Mouse (Mus musculus): Measurements from ENCODE around the gene Gpr83.
"Not testable (repeated sequence)": the region's sequence is repeated elsewhere in the genome, so short reads cannot be mapped to it uniquely, and the experiment has no call there.

Gpr83 gene

DNA sequence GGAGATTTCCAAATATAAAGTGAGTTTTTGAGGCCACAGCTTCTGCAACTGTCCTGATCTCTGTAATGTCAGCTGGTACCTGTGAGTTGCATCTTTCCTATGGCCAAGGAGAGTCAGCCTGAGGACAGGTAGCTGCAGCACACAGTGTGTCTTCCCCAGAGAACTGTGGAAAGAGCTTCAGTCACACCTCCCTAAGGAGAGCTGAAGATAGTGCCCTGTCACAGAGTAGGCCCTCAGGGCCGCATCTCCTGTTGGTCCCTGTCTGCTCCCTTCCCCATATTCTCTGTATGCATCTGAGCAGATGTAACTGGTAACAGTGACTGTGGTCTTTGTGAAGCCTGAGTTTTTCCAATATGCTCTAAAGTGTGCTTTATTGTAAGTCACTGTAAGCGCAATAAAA lies 10.4 kb downstream of the Gpr83 start:
- DNase-seq (ENCODE audit: low read depth): no peak

GRCm38 (mm10) chr9:14870802-14871201 lies 10.8 kb downstream of the Gpr83 start:
- DNase-seq (ENCODE audit: low read depth): no peak

DNA sequence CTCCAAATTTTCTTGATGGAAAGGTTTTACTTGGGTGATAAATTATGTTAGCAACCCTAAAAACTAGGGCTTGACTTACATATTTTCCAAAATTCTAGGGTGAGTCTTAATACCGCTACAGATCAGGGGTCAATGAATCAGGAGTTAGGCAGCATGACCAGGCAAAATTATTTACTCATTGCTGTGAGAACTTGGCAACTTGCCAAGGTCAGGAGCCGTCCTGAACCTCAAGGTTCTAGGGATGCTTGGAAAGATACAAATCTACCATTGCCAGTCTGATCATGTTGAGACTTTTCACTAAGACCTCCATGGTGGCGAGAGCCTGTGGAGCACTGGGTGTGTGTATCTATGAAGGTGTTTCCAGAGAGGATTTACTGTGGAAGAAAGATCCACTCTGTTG lies 11.5 kb downstream of the Gpr83 start:
- DNase-seq (ENCODE audit: low read depth): no peak

DNA sequence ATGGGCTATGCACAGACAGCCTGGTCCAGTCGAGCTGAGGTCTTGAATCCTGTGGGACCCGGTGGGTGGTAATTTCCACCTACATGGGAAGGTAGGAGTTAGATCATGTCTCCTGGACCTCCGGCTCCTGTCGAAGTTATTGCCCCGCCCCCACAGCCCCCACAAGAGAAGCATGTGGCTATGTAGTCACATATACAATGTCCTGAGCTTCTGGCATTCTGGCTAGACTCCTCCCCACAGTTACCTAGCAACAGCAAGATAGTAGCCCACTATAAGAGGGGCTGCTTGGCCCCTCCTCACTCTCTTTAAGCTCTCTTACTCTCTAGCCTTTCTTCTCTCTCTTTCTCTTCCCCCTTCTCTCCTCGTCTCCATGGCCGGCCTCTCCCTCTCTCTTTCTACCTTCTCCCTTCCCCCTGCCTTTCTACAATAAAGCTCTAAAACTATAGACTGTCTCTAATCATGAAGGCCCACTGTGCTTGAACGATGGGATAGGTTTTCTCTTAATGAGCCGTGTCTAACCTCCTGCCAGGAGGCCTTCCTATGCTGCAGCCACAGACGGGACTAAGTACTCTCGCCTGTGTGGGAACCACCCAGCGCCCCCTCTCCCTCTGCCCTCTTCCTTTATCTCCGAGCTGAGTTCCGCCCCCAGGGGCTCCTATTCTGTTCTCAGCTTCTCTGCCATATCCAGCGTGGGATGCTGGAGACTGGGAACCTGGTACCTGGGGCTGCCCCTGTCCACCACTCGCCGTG lies 12.3 kb downstream of the Gpr83 start:
- no peak for DNase-seq (ENCODE audit: low read depth)

GRCm38 (mm10) chr9:14875743-14876507 lies 15.9 kb downstream of the Gpr83 start:
- DNase-seq (ENCODE audit: low read depth): peak; percentile 52

GRCm38 (mm10) chr9:14876566-14876965 lies 16.6 kb downstream of the Gpr83 start:
- not testable (repeated sequence) for DNase-seq (ENCODE audit: low read depth)

GRCm38 (mm10) chr9:14884641-14885040 lies 24.6 kb downstream of the Gpr83 start:
- peak; percentile 72 for DNase-seq (ENCODE audit: low read depth)

GRCm38 (mm10) chr9:14885151-14885550 lies 25.1 kb downstream of the Gpr83 start:
- peak; percentile 62 for DNase-seq (ENCODE audit: low read depth)

DNA sequence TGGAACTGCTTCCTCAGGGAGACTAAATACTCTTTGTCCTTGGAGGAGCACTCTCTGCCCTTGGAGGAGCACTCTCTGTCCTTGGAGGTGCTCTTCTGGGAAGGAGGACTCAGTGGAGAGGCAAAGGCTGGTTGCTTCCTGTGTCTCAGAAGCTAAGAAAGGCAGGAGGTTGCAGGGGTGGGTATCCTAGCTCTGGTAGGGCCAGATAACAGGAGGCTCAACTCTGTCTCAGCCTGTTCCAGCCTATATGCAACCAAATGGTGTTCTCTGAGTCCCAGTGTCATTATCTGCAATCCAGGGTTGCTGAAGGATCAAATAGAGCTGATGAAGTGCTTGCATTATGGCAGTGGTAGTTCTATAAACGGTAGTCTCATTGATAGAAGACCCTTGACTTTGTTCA lies 25.9 kb downstream of the Gpr83 start:
- no peak for DNase-seq (ENCODE audit: low read depth)

- DNase-seq (ENCODE audit: low read depth): no peak
These were observed 27.9 kb downstream of the Gpr83 start for GRCm38 (mm10) chr9:14887787-14888382.

- DNase-seq (ENCODE audit: low read depth): no peak
These were observed 28.7 kb downstream of the Gpr83 start for GRCm38 (mm10) chr9:14888671-14889070.

DNA sequence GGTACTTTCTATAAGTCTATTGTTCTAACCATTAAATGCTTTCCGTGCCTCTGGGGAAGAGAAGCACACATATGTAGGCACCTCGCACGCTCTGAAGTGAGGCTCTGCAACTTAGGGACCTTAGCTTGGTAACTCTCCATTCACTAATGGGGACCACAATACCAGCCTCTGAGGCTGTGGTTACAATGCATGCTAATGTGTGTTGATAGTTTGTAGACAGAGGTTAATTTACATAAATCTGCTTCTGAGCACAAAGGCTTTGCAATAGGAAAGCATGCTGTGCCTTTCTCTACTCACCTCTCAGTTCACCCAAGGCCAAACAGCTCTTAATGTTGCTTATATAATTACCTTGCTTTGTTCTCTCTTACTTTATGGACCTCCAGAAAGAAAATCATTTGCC lies 30.7 kb downstream of the Gpr83 start:
- DNase-seq (ENCODE audit: low read depth): no peak

DNA sequence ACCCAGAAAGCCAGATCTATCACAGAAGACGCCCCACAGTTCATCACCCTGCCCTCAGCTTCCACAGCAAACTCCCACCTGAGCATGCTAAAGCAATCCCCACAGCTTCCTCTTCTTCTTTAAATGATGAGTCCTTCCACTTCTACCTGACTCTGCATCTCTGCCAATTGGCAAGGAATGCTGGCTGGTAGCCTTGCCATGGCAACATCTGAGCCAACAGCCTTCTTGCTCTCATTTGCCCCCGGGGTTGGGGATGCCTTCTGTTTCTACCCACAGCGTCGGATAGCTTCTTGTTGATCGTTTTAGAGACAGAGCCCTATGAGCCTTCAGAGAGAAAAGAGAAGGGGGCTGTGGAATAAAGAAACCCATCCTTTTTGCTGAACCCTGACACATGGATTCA lies 31.9 kb downstream of the Gpr83 start:
- DNase-seq (ENCODE audit: low read depth): no peak

GRCm38 (mm10) chr9:14893388-14893787 lies 33.4 kb downstream of the Gpr83 start:
- DNase-seq (ENCODE audit: low read depth): no peak

GRCm38 (mm10) chr9:14894628-14895027 lies 34.6 kb downstream of the Gpr83 start:
- peak; percentile 75 for DNase-seq (ENCODE audit: low read depth)

DNA sequence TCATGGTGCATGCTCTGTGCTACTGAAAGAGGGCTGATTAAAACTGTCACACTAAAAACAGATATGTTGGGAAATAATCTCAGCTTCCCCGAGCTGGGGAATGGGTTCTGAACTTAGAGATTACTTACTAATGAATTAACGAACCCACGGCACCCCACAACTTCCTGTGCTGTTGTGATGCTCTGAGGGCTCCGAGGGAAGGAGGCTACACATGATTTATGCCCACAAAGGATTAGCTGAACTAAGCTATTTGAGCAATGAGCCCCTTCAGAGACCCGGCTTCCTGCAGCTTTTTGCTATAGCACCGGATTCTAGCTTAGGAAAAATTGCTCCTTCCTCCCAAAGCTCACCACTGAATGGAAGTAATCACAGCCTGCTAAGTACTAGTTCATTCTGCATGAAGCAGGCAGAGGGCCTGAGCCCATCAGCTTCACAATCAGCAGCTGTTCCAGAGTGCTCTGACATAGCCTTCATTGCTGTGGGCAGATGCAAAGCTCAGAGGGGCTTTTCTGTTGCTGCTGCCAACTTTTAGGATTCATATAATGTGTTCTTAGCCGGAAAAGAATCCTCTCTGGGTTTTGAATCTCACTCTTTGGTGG lies 35.3 kb downstream of the Gpr83 start:
- DNase-seq (ENCODE audit: low read depth): peak; percentile 66

DNA sequence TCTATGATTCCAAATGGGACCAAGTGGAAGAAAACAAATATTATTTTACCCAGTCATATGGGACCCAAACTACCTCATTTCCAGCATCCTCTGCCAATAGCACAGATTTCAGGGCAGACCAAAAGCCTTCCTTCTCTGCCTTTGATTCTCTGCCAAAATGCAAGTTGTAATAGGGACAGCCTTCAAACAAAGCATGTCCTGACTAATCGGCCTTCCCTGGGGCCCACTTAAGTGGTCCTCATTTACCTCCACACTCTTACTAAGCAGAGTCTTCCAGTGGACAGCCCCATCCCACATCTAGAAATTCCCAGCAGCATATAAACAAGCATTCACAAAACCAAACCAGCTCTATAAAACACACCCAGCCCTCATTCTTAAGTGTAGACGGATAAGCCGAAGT lies 37.1 kb downstream of the Gpr83 start:
- no peak for DNase-seq (ENCODE audit: low read depth)

DNA sequence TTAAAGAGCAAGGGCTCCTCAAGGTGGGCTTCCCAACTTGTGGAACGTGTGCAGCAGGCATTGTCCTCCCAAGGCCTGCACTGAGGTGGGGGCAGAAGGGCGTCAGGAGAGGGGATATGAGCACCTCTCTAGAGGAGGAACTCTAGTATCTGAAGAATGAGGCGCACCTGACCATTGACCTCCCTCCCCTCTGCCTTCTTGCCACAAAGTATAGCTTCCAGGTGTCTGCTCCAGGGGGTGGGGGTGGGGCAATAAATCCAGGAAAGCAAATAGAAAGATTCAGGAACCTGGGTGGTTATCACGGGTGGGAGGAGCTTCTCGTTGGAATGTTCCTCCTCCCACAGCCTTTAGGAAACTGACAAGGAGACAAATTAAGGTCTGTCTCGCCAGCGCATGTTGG lies 41.7 kb downstream of the Gpr83 start:
- DNase-seq (ENCODE audit: low read depth): no peak

DNA sequence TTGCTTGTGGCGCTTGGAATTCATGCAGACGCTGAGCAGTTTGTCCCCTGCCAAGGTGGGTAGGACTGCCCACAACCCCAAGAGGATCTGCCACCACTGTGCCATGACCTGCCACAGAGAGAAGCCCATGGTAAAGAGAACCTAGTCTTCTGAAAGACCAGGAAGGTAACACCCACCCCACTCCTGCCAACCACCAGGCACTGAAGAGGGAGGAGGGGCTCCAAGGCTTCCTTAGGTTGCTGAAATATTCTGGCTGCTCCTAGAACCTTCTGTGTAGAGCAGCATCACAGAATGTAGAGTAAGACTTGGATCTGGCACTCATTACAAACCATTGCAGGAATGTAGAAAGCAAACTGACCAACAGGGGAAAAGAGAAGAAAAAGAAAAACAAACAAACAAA lies 42.4 kb downstream of the Gpr83 start:
- DNase-seq (ENCODE audit: low read depth): peak; percentile 64

DNA sequence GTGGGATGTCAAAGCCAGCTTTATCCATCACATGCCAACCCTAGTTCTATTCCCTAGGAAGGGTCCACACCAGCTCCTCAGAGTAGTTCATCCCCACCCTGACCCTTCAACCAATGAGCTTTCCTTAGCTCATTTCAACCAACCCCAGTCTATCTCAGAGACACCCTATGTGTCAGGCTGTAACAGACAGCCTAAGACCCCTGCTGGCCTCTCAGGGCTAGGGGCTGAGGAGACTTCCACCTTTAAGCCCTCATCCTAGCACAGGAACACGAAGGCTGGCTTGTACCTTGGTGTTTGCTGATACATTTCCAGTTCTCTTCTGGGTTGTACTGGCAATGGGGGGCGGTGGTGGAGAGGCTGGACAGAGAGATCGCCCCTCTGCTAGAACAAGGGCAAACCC lies 43.0 kb downstream of the Gpr83 start:
- DNase-seq (ENCODE audit: low read depth): peak; percentile 65

- peak; percentile 85 for DNase-seq (ENCODE audit: low read depth)
These were observed 43.8 kb downstream of the Gpr83 start, which contains the start of gene Izumo1r for GRCm38 (mm10) chr9:14903581-14904378. TSS of gene Izumo1r (minus strand) at chr9:14903949.
